Mouse (Mus musculus): ENCODE results near the gene Sap30l. TPM values are rescaled to one million over a fixed set of nuclear protein-coding genes. Genes with fewer than 3 reads are reported as not detected.

The Sap30l gene
- total RNA-seq, 4 experiments from 2014 or later: 51.1 to 63.4 (median 59.3) TPM

Other genes starting within 250 kb of the Sap30l start
- 10 to 100 TPM; 55.7 to 76.3 (median 61.3) TPM for gene Galnt10, start 156.2 kb upstream of the Sap30l start, total RNA-seq (2022)
- 10 to 100 TPM; 10.5 to 28.1 (median 17.4) TPM for gene Hand1, start 31.2 kb downstream of the Sap30l start, total RNA-seq (2022)
- 100 to 1,000 TPM in 3 of 4 experiments, 10 to 100 TPM in 1; 95.7 to 109 (median 104) TPM for gene Larp1, start 207.4 kb downstream of the Sap30l start, total RNA-seq (2022)

Measured in adrenal gland, adult 8-10 months (tissue).